Mouse (Mus musculus) bone marrow macrophage, adult 2 months (primary cell): ENCODE results near the gene Tmub2.

ENCODE experiments used
- CTCF ChIP-seq: IDR thresholded peaks from 2 replicates; pipeline ENCODE4 v1.5.1; 2012; ENCODE audit warnings: low read depth, mild to moderate bottlenecking, low read length, moderate library complexity
- POLR2A ChIP-seq: IDR thresholded peaks from 2 replicates; pipeline ENCODE4 v1.6.1; 2012; ENCODE audit warnings: mild to moderate bottlenecking, low read depth, low read length, borderline replicate concordance

- TF ChIP-seq POLR2A: no peak
- TF ChIP-seq CTCF: no peak
These were observed 45.3 kb downstream of the Tmub2 start for GRCm38 (mm10) chr11:102330039-102330438.
